Mouse (Mus musculus): ENCODE measurements at regions not wholly inside any gene's neighbourhood (a gene's known extent, or its start where the extent isn't known, plus 50 kb on each side); places are given as distances from the start of the nearest gene placed in this dataset.

GRCm38 (mm10) chr3:147127740-147128139, 275.6 kb downstream of the Ttll7 start:
- H3K4me1 ChIP-seq (ENCODE audit: control insufficient read depth, insufficient read depth, low read length) = no peaks in the 10 kb centered on the region
- H3K27ac ChIP-seq (ENCODE audit: control insufficient read depth, insufficient read depth, low read depth, low read length, poor library complexity) = no peak overlapping the region
- 69% methylated on average over 6 of the region's 6 CpGs for WGBS
- TF ChIP-seq CTCF (IDR thresholded peaks at IDR 0.05; ENCODE audit: control insufficient read depth, insufficient read depth, low read length) (no peak), POLR2A (IDR thresholded peaks at IDR 0.05; ENCODE audit: borderline replicate concordance, control insufficient read depth, low read depth, low read length) (no peak)
- H3K4me3 ChIP-seq (replicated peaks; ENCODE audit: control insufficient read depth, low read depth, low read length) = no peak overlapping the region

GRCm38 (mm10) chr3:147132830-147133229, 280.7 kb downstream of the Ttll7 start:
- Histone ChIP-seq H3K4me3 (replicated peaks; ENCODE audit: control insufficient read depth, low read depth, low read length) (no peak overlapping the region), H3K4me1 (ENCODE audit: control insufficient read depth, insufficient read depth, low read length) (no peaks in the 10 kb centered on the region), H3K27ac (ENCODE audit: control insufficient read depth, insufficient read depth, low read depth, low read length, poor library complexity) (no peak overlapping the region)
- TF ChIP-seq POLR2A (IDR thresholded peaks at IDR 0.05; ENCODE audit: borderline replicate concordance, control insufficient read depth, low read depth, low read length) (no peak), CTCF (IDR thresholded peaks at IDR 0.05; ENCODE audit: control insufficient read depth, insufficient read depth, low read length) (no peak)
- 87% methylated on average over 13 of the region's 13 CpGs for WGBS

- no peak for TF ChIP-seq POLR2A (IDR thresholded peaks at IDR 0.05; ENCODE audit: borderline replicate concordance, control insufficient read depth, low read depth, low read length)
- TF ChIP-seq CTCF (IDR thresholded peaks at IDR 0.05; ENCODE audit: control insufficient read depth, insufficient read depth, low read length) = no peak
- H3K4me3 ChIP-seq (replicated peaks; ENCODE audit: control insufficient read depth, low read depth, low read length) = no peak overlapping the region
- WGBS = 89% methylated on average over 13 of the region's 13 CpGs
- H3K4me1 ChIP-seq (ENCODE audit: control insufficient read depth, insufficient read depth, low read length) = no peaks in the 10 kb centered on the region
- no peak overlapping the region for H3K27ac ChIP-seq (ENCODE audit: control insufficient read depth, insufficient read depth, low read depth, low read length, poor library complexity)
These were observed 281.2 kb downstream of the Ttll7 start for GRCm38 (mm10) chr3:147133408-147133807.

- no peaks in the 10 kb centered on the region for H3K4me1 ChIP-seq (ENCODE audit: control insufficient read depth, insufficient read depth, low read length)
- TF ChIP-seq POLR2A (IDR thresholded peaks at IDR 0.05; ENCODE audit: borderline replicate concordance, control insufficient read depth, low read depth, low read length) = no peak
- TF ChIP-seq CTCF (IDR thresholded peaks at IDR 0.05; ENCODE audit: control insufficient read depth, insufficient read depth, low read length) = no peak
- no peak overlapping the region for H3K27ac ChIP-seq (ENCODE audit: control insufficient read depth, insufficient read depth, low read depth, low read length, poor library complexity)
- no peak overlapping the region for H3K4me3 ChIP-seq (replicated peaks; ENCODE audit: control insufficient read depth, low read depth, low read length)
- 80% methylated on average over 3 of the region's 3 CpGs for WGBS
These were observed 288.2 kb downstream of the Ttll7 start for GRCm38 (mm10) chr3:147140414-147140813.

- no peak overlapping the region for H3K27ac ChIP-seq (ENCODE audit: control insufficient read depth, insufficient read depth, low read depth, low read length, poor library complexity)
- no peaks in the 10 kb centered on the region for H3K4me1 ChIP-seq (ENCODE audit: control insufficient read depth, insufficient read depth, low read length)
- 69% methylated on average over 3 of the region's 3 CpGs for WGBS
- no peak for TF ChIP-seq CTCF (IDR thresholded peaks at IDR 0.05; ENCODE audit: control insufficient read depth, insufficient read depth, low read length)
- no peak for TF ChIP-seq POLR2A (IDR thresholded peaks at IDR 0.05; ENCODE audit: borderline replicate concordance, control insufficient read depth, low read depth, low read length)
- H3K4me3 ChIP-seq (replicated peaks; ENCODE audit: control insufficient read depth, low read depth, low read length) = no peak overlapping the region
These were observed 301.3 kb downstream of the Ttll7 start for GRCm38 (mm10) chr3:147153456-147153855.

GRCm38 (mm10) chr3:147153998-147154397, 301.8 kb downstream of the Ttll7 start:
- no peak overlapping the region for H3K4me3 ChIP-seq (replicated peaks; ENCODE audit: control insufficient read depth, low read depth, low read length)
- 69% methylated on average over 2 of the region's 2 CpGs for WGBS
- H3K27ac ChIP-seq (ENCODE audit: control insufficient read depth, insufficient read depth, low read depth, low read length, poor library complexity) = no peak overlapping the region
- TF ChIP-seq CTCF (IDR thresholded peaks at IDR 0.05; ENCODE audit: control insufficient read depth, insufficient read depth, low read length) = no peak
- TF ChIP-seq POLR2A (IDR thresholded peaks at IDR 0.05; ENCODE audit: borderline replicate concordance, control insufficient read depth, low read depth, low read length) = no peak
- no peaks in the 10 kb centered on the region for H3K4me1 ChIP-seq (ENCODE audit: control insufficient read depth, insufficient read depth, low read length)

GRCm38 (mm10) chr3:147163126-147163525, 311.0 kb downstream of the Ttll7 start:
- TF ChIP-seq POLR2A (IDR thresholded peaks at IDR 0.05; ENCODE audit: borderline replicate concordance, control insufficient read depth, low read depth, low read length) = no peak
- TF ChIP-seq CTCF (IDR thresholded peaks at IDR 0.05; ENCODE audit: control insufficient read depth, insufficient read depth, low read length) = no peak

GRCm38 (mm10) chr3:147163540-147163939, 311.4 kb downstream of the Ttll7 start:
- Histone ChIP-seq H3K27ac (ENCODE audit: control insufficient read depth, insufficient read depth, low read depth, low read length, poor library complexity) (no peak overlapping the region), H3K4me3 (replicated peaks; ENCODE audit: control insufficient read depth, low read depth, low read length) (no peak overlapping the region), H3K4me1 (ENCODE audit: control insufficient read depth, insufficient read depth, low read length) (no peaks in the 10 kb centered on the region)
- TF ChIP-seq POLR2A (IDR thresholded peaks at IDR 0.05; ENCODE audit: borderline replicate concordance, control insufficient read depth, low read depth, low read length) (no peak), CTCF (IDR thresholded peaks at IDR 0.05; ENCODE audit: control insufficient read depth, insufficient read depth, low read length) (no peak)
- WGBS = 66% methylated on average over 5 of the region's 5 CpGs

More at GRCm38 (mm10) chr3:147163126-147163525, 311.0 kb downstream of the Ttll7 start:
- Histone ChIP-seq H3K27ac (ENCODE audit: control insufficient read depth, insufficient read depth, low read depth, low read length, poor library complexity) (no peak overlapping the region), H3K4me3 (replicated peaks; ENCODE audit: control insufficient read depth, low read depth, low read length) (no peak overlapping the region), H3K4me1 (ENCODE audit: control insufficient read depth, insufficient read depth, low read length) (no peaks in the 10 kb centered on the region)
- WGBS = 85% methylated on average over 10 of the region's 10 CpGs

GRCm38 (mm10) chr3:147164931-147165330, 312.8 kb downstream of the Ttll7 start:
- Histone ChIP-seq H3K27ac (ENCODE audit: control insufficient read depth, insufficient read depth, low read depth, low read length, poor library complexity) (no peak overlapping the region), H3K4me3 (replicated peaks; ENCODE audit: control insufficient read depth, low read depth, low read length) (no peak overlapping the region), H3K4me1 (ENCODE audit: control insufficient read depth, insufficient read depth, low read length) (no peaks in the 10 kb centered on the region)
- 81% methylated on average over 6 of the region's 6 CpGs for WGBS
- TF ChIP-seq CTCF (IDR thresholded peaks at IDR 0.05; ENCODE audit: control insufficient read depth, insufficient read depth, low read length) (no peak), POLR2A (IDR thresholded peaks at IDR 0.05; ENCODE audit: borderline replicate concordance, control insufficient read depth, low read depth, low read length) (no peak)
